Mouse (Mus musculus): ENCODE measurements around the gene Nupl2. TPM values are rescaled to one million over a fixed set of nuclear protein-coding genes. Genes with fewer than 3 reads are reported as not detected.

Gene Nupl2
- 14.5 TPM for polyA plus RNA-seq (2017; shearing (Covaris generic))

GRCm38 (mm10) chr5:24164789-24165445 lies at the start of gene Nupl2:
Gene Nupl2, plus strand, starts transcription at chr5:24164963.

Other genes starting within 250 kb of the Nupl2 start
- gene Fam126a, start 134.3 kb upstream of the Nupl2 start, polyA plus RNA-seq (2017; shearing (Covaris generic)) = 15.9 TPM
- gene Klhl7, start 64.4 kb upstream of the Nupl2 start, polyA plus RNA-seq (2017; shearing (Covaris generic)) = 14.1 TPM
- gene Kcnh2, start 186.6 kb downstream of the Nupl2 start, polyA plus RNA-seq (2017; shearing (Covaris generic)) = 4.6 TPM
- 0.23 TPM for gene Nos3, start 199.8 kb downstream of the Nupl2 start, polyA plus RNA-seq (2017; shearing (Covaris generic))
- gene Atg9b, start 227.2 kb downstream of the Nupl2 start, polyA plus RNA-seq (2017; shearing (Covaris generic)) = 2.3 TPM
- 26.2 TPM for gene Abcb8, start 228.7 kb downstream of the Nupl2 start, polyA plus RNA-seq (2017; shearing (Covaris generic))
- gene Asic3, start 248.4 kb downstream of the Nupl2 start, polyA plus RNA-seq (2017; shearing (Covaris generic)) = 0.24 TPM

Measured in CD4-positive, CD25-positive, alpha-beta regulatory T cell (primary cell).